Mouse (Mus musculus) intestine, embryonic 16.5 days (tissue): Measurements from ENCODE around the gene Morc3. TPM values are rescaled to one million over a fixed set of nuclear protein-coding genes. Genes with fewer than 3 reads are reported as not detected.

ENCODE experiments used
- ATAC-seq: fragments of 200-750 bp; cut with Nextera tagmentation; 2 replicates; pipeline ENCODE4 v1.8.0; 2017; ENCODE audit warnings: moderate TSS enrichment, moderate library complexity
- H3K27ac ChIP-seq: fragments of 300-500 bp; sonication (generic); 2 replicates; pipeline ENCODE4 v1.5.1; 2014; ENCODE audit warnings: mild to moderate bottlenecking, low read length
- H3K27me3 ChIP-seq: fragments of 300-500 bp; sonication (generic); replicated peaks from 2 replicates; pipeline ENCODE4 v1.6.1; 2014; ENCODE audit warnings: low read length, control low read depth, mixed read lengths; ENCODE audit not compliant: control insufficient read depth, insufficient read depth
- H3K36me3 ChIP-seq: fragments of 300-500 bp; sonication (generic); 2 replicates; pipeline ENCODE4 v1.6.1; 2014; ENCODE audit warnings: low read length, control low read depth; ENCODE audit not compliant: control insufficient read depth, insufficient read depth
- H3K4me1 ChIP-seq: fragments of 300-500 bp; sonication (generic); 2 replicates; pipeline ENCODE4 v1.6.1; 2014; ENCODE audit warnings: low read length, control low read depth, mixed read lengths; ENCODE audit not compliant: control insufficient read depth, insufficient read depth
- H3K4me2 ChIP-seq: fragments of 300-500 bp; sonication (generic); 2 replicates; pipeline ENCODE4 v1.6.1; 2014; ENCODE audit warnings: low read depth, low read length, control low read depth
- H3K4me3 ChIP-seq: fragments of 300-500 bp; sonication (generic); 2 replicates; pipeline ENCODE4 v1.5.1; 2014; ENCODE audit warnings: mild to moderate bottlenecking, low read length
- H3K9ac ChIP-seq: fragments of 300-500 bp; sonication (generic); 2 replicates; pipeline ENCODE4 v1.6.1; 2014; ENCODE audit warnings: low read depth, low read length
- H3K9me3 ChIP-seq: fragments of 300-500 bp; sonication (generic); 2 replicates; pipeline ENCODE4 v1.6.1; 2016; ENCODE audit warnings: low read length, control low read depth; ENCODE audit not compliant: control insufficient read depth
- WGBS: fragments of 180-500 bp; shearing (Covaris S2); extraction: QIAGEN DNeasy Blood & Tissue Kit; methylation state at CpG from one replicate; pipeline ENCODE4 v1.1.7; 2014; 5-methylcytosine and 5-hydroxymethylcytosine counted together
- polyA plus RNA-seq: library from polyadenylated mRNA; unstranded; fragments of >200 nt; fragmentation: Nextera tagmentation; extraction: Ambion mirVana; gene quantifications from 2 replicates; pipeline ENCODE4 v1.2.1, GENCODE M21; 2015

Gene Morc3
- polyA plus RNA-seq, 1 experiment from 2014 or later: 33.3 TPM

DNA sequence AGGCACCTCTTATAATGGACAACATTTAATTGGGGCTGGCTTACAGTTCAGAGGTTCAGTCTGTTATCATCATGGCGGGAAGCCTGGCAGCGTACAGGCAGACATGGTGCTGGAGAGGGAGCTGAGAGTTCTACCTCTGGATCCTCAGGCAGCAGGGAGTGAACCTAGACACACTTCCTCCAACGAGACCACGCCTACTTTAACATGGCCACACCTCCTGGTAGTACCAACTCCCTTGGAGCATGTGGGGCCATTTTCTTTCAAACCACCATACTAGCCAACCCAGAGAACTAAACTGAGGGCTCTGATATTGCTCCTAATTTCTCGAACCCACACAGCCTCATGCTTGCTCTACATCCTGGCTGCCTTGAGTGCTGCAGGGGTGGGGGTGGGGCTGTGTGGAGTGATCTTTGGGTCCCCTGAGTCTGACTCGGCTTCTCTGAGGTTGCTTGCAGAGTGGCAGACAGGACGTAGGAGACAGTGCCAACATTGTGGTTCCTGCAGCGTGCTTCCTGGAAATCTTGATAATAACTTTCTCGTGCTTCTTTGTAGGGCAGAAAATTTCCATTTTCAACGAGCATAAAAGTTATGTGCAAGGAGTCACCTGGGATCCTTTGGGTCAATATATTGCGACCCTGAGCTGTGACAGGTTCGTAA lies 59.2 kb downstream of the Morc3 start:
- H3K4me2 ChIP-seq: no peak overlapping the region
- H3K9me3 ChIP-seq: no peaks in the 10 kb centered on the region
- H3K36me3 ChIP-seq: peaks cover 6% of the 10 kb centered on the region
- WGBS: 89% methylated on average over 12 of the region's 12 CpGs
- no peak overlapping the region for H3K9ac ChIP-seq
- H3K4me1 ChIP-seq: no peaks in the 10 kb centered on the region
- H3K27me3 ChIP-seq: no peaks in the 10 kb centered on the region
- no peak overlapping the region for H3K4me3 ChIP-seq
- no peak for ATAC-seq
- H3K27ac ChIP-seq: no peak overlapping the region

DNA sequence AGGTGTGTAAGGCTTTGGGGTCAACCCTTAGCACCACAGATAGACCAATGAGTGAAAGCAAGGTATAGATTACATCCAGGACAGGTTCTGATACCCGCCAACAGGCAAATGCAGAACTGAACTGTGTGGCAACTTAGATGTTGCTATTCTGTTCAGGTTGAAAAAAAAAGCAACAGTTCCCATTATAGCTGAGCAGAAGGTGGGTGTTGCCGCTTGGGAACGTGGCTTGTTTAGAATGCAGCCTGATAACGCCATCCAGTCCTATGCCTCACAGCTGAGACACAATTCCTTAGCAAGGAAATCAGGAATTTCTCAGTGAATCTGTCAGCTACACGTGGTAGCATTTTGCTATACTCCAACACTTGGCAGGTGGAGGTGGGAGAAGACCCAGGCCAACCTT lies 61.4 kb downstream of the Morc3 start:
- WGBS: 89% methylated on average over 5 of the region's 5 CpGs
- Histone ChIP-seq H3K36me3 (peaks cover 6% of the 10 kb centered on the region), H3K4me1 (no peaks in the 10 kb centered on the region), H3K4me2 (no peak overlapping the region), H3K9me3 (no peaks in the 10 kb centered on the region), H3K27ac (no peak overlapping the region), H3K27me3 (no peaks in the 10 kb centered on the region), H3K4me3 (no peak overlapping the region), H3K9ac (no peak overlapping the region)
- no peak for ATAC-seq

DNA sequence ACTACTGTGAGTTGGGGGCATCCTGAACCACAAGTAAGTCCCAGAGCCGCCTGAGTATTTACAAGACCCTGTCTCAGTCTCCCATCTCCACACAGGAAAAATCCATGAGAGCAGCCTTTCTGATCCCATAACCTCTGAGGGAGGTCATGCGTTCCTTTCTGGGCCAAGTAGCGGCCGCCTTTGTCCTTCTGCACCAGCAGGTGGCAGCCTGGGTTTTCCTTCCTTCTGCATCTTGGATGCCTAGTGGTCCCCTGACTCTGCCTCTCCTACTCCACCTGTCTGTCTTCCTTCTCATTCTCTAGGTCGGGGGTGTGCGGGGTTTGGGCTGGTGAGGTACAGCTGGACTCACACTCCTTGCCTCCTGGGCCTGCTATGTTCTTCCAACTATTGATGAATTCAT lies 71.1 kb downstream of the Morc3 start:
- H3K27ac ChIP-seq: no peak overlapping the region
- H3K4me3 ChIP-seq: no peak overlapping the region
- no peak overlapping the region for H3K4me2 ChIP-seq
- no peak for ATAC-seq
- no peaks in the 10 kb centered on the region for H3K27me3 ChIP-seq
- WGBS: 75% methylated on average over 6 of the region's 6 CpGs
- H3K36me3 ChIP-seq: peaks cover 6% of the 10 kb centered on the region; the same call in 1 of the 2 replicates
- H3K9me3 ChIP-seq: no peaks in the 10 kb centered on the region
- H3K9ac ChIP-seq: no peak overlapping the region
- peaks cover 3% of the 10 kb centered on the region; the same call in 1 of the 2 replicates for H3K4me1 ChIP-seq

- Histone ChIP-seq H3K27ac (no peak overlapping the region; the same call in 1 of the 2 replicates), H3K4me3 (no peak overlapping the region), H3K9ac (no peak overlapping the region), H3K4me1 (peaks cover 8% of the 10 kb centered on the region; the same call in 1 of the 2 replicates), H3K36me3 (0 out of 2 replicates have a peak, but pooled peaks cover 4% of the 10 kb centered on the region), H3K9me3 (no peaks in the 10 kb centered on the region), H3K4me2 (no peak overlapping the region), H3K27me3 (no peaks in the 10 kb centered on the region)
- WGBS: 56% methylated on average over 11 of the region's 11 CpGs
- ATAC-seq: peak; percentile 52
Observed at GRCm38 (mm10) chr16:93906156-93907014, 74.5 kb downstream of the Morc3 start.

- 75% methylated on average over 5 of the region's 5 CpGs for WGBS
- ATAC-seq: no peak
- Histone ChIP-seq H3K27ac (no peak overlapping the region), H3K27me3 (no peaks in the 10 kb centered on the region), H3K4me1 (peaks cover 11% of the 10 kb centered on the region; the same call in 1 of the 2 replicates), H3K4me3 (no peak overlapping the region), H3K9ac (no peak overlapping the region), H3K9me3 (no peaks in the 10 kb centered on the region), H3K36me3 (0 out of 2 replicates have a peak, but pooled peaks cover 3% of the 10 kb centered on the region), H3K4me2 (no peak overlapping the region)
Observed at GRCm38 (mm10) chr16:93907761-93908160, 75.8 kb downstream of the Morc3 start.

- no peak for ATAC-seq
- H3K4me1 ChIP-seq: peaks cover 11% of the 10 kb centered on the region; the same call in 1 of the 2 replicates
- H3K9me3 ChIP-seq: no peaks in the 10 kb centered on the region
- no peak overlapping the region for H3K4me3 ChIP-seq
- 87% methylated on average over 8 of the region's 8 CpGs for WGBS
- no peak overlapping the region for H3K9ac ChIP-seq
- H3K4me2 ChIP-seq: no peak overlapping the region
- 0 out of 2 replicates have a peak, but pooled peaks cover 3% of the 10 kb centered on the region for H3K36me3 ChIP-seq
- H3K27ac ChIP-seq: no peak overlapping the region
- H3K27me3 ChIP-seq: no peaks in the 10 kb centered on the region
Observed at GRCm38 (mm10) chr16:93908196-93908595, 76.3 kb downstream of the Morc3 start.

DNA sequence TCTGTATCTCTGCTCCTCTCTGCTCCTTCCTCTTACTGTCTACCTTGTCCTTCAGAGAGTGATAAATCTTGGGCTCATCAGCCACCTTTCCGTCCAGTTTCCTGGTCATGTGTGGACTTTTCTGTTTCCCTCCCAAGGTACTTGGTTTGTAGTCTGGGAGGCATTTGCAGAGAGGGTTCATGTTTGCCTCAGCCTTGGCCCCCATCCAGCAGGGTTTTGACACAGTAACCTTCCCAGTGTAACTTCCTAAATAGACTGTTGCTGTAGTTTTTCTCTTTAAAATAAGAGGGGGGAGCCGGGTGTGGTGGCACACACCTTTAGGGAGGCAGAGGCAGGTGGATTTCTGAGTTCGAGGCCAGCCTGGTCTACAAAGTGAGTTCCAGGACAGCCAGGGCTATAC lies 78.0 kb downstream of the Morc3 start:
- Histone ChIP-seq H3K9me3 (no peaks in the 10 kb centered on the region), H3K27ac (no peak overlapping the region), H3K36me3 (0 out of 2 replicates have a peak, but pooled peaks cover 3% of the 10 kb centered on the region), H3K9ac (no peak overlapping the region), H3K4me2 (no peak overlapping the region), H3K4me3 (no peak overlapping the region), H3K27me3 (no peaks in the 10 kb centered on the region), H3K4me1 (peaks cover 11% of the 10 kb centered on the region; the same call in 1 of the 2 replicates)
- 86% methylated on average over 3 of the region's 3 CpGs for WGBS
- no peak for ATAC-seq

- peak; percentile 32; the same call in 1 of the 2 replicates for ATAC-seq
- Histone ChIP-seq H3K4me3 (0 out of 2 replicates have a peak overlapping the region, but pooled peaks have one; percentile 2), H3K27ac (no peak overlapping the region), H3K4me2 (peak overlapping the region; percentile 35), H3K9ac (no peak overlapping the region), H3K9me3 (no peaks in the 10 kb centered on the region), H3K36me3 (no peaks in the 10 kb centered on the region), H3K27me3 (no peaks in the 10 kb centered on the region), H3K4me1 (peaks cover 11% of the 10 kb centered on the region; the same call in 1 of the 2 replicates)
- 51% methylated on average over 28 of the region's 28 CpGs for WGBS
Observed at GRCm38 (mm10) chr16:93910735-93911665, 79.1 kb downstream of the Morc3 start.
